Comparison of ENCODE assay signal across 21 mouse cellular contexts in the genomic region with DNA sequence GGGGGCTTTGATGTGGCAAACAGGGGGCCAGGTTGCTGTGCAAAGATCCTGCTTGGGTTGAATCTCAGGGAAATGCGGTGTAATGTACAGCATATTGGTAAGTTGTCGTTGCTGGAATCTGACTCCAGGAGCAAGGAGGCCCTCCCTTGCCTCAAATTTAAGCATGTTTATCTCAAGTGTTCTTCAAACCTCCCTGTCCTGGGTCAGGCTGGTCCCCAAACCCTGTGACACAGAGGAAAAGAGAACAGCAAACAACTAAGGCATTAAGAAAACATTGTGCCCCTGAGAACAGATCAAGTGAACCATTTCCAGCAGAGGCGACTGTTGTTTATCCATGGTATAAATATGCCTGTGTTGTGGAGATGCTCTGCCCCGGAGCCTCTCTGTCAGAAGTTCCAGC.
"Had no signal": no experiment of that assay in that cellular context is flagged by ENCODE, and none has a peak within 500 bp of the region (broad histone marks: within the 10 kb centered on the region; RNA-seq: fewer than 3 reads in every experiment).

No protein-coding gene starts in this region.

- H3K27ac ChIP-seq: liver, embryonic 12.5 days; liver, embryonic 14.5 days; lung, embryonic 15.5 days; midbrain, embryonic 10.5 days; midbrain, embryonic 12.5 days; neural tube, embryonic 13.5 days; neural tube, embryonic 15.5 days had no signal

- H3K9ac ChIP-seq: liver, embryonic 12.5 days; liver, embryonic 14.5 days; lung, embryonic 15.5 days; midbrain, embryonic 12.5 days; neural tube, embryonic 13.5 days; neural tube, embryonic 15.5 days had no signal

- H3K4me1 ChIP-seq: liver, embryonic 12.5 days; lung, embryonic 15.5 days had no signal

- H3K27me3 ChIP-seq: liver, embryonic 12.5 days; lung, embryonic 15.5 days; midbrain, embryonic 12.5 days; neural tube, embryonic 13.5 days; neural tube, embryonic 15.5 days had no signal

- H3K4me3 ChIP-seq: liver, embryonic 12.5 days; lung, embryonic 15.5 days; midbrain, embryonic 10.5 days; midbrain, embryonic 12.5 days; myocyte; neural tube, embryonic 13.5 days; neural tube, embryonic 15.5 days had no signal

- H3K4me2 ChIP-seq: liver, embryonic 12.5 days; lung, embryonic 15.5 days; midbrain, embryonic 12.5 days; neural tube, embryonic 13.5 days; neural tube, embryonic 15.5 days had no signal

- H3K9me3 ChIP-seq: liver, embryonic 12.5 days; lung, embryonic 15.5 days; midbrain, embryonic 10.5 days; midbrain, embryonic 12.5 days; neural tube, embryonic 13.5 days; neural tube, embryonic 15.5 days had no signal

- ATAC-seq: liver, embryonic 12.5 days; midbrain, embryonic 16.5 days had no signal

- DNase-seq: lung, adult 2 months; lung, postnatal 10 days; lung, postnatal 4 days; midbrain, embryonic 14.5 days; retina, postnatal 1 day; right cerebral cortex, adult 18-20 months; right cerebral cortex, postnatal 25 days; right cerebral cortex, postnatal 4 days; spleen, adult 18-20 months; thymus, adult 18-20 months; thymus, postnatal 14 days; thymus, postnatal 36 days had no signal

- H3K36me3 ChIP-seq: liver, embryonic 12.5 days; lung, embryonic 15.5 days; midbrain, embryonic 10.5 days; midbrain, embryonic 12.5 days; neural tube, embryonic 13.5 days; neural tube, embryonic 15.5 days had no signal
